Mouse (Mus musculus): ENCODE data around the gene Cyp2b19.
"Not testable (repeated sequence)": the region's sequence is repeated elsewhere in the genome, so short reads cannot be mapped to it uniquely, and the experiment has no call there.

The Cyp2b19 gene

GRCm38 (mm10) chr7:26756842-26757241 is at the start of gene Cyp2b19:
Gene Cyp2b19 (plus strand): TSS chr7:26757142.
- no peak for ATAC-seq (ENCODE audit: insufficient number of reproducible peaks, low FRiP score, low TSS enrichment)

- ATAC-seq (ENCODE audit: insufficient number of reproducible peaks, low FRiP score, low TSS enrichment): no peak
These were observed 45.9 kb upstream of the Cyp2b19 start for GRCm38 (mm10) chr7:26711061-26711460.

GRCm38 (mm10) chr7:26738940-26739339 is 18.0 kb upstream of the Cyp2b19 start:
- no peak for ATAC-seq (ENCODE audit: insufficient number of reproducible peaks, low FRiP score, low TSS enrichment)

GRCm38 (mm10) chr7:26743948-26744347 is 13.0 kb upstream of the Cyp2b19 start:
- ATAC-seq (ENCODE audit: insufficient number of reproducible peaks, low FRiP score, low TSS enrichment): no peak

GRCm38 (mm10) chr7:26745486-26745885 is 11.5 kb upstream of the Cyp2b19 start:
- no peak for ATAC-seq (ENCODE audit: insufficient number of reproducible peaks, low FRiP score, low TSS enrichment)

GRCm38 (mm10) chr7:26767084-26767483 is 10.1 kb downstream of the Cyp2b19 start:
- ATAC-seq (ENCODE audit: insufficient number of reproducible peaks, low FRiP score, low TSS enrichment): no peak

GRCm38 (mm10) chr7:26769881-26770470 is 13.0 kb downstream of the Cyp2b19 start:
- no peak for ATAC-seq (ENCODE audit: insufficient number of reproducible peaks, low FRiP score, low TSS enrichment)

- ATAC-seq (ENCODE audit: insufficient number of reproducible peaks, low FRiP score, low TSS enrichment): no peak
These were observed 16.1 kb downstream of the Cyp2b19 start for GRCm38 (mm10) chr7:26772866-26773586.

- no peak for ATAC-seq (ENCODE audit: insufficient number of reproducible peaks, low FRiP score, low TSS enrichment)
These were observed 18.9 kb downstream of the Cyp2b19 start for GRCm38 (mm10) chr7:26775866-26776265.

- no peak for ATAC-seq (ENCODE audit: insufficient number of reproducible peaks, low FRiP score, low TSS enrichment)
These were observed 20.9 kb downstream of the Cyp2b19 start for GRCm38 (mm10) chr7:26777806-26778205.

- ATAC-seq (ENCODE audit: insufficient number of reproducible peaks, low FRiP score, low TSS enrichment): no peak
These were observed 21.5 kb downstream of the Cyp2b19 start for GRCm38 (mm10) chr7:26778474-26778873.

GRCm38 (mm10) chr7:26779799-26780416 is 23.0 kb downstream of the Cyp2b19 start:
- peak; percentile 74 for ATAC-seq (ENCODE audit: insufficient number of reproducible peaks, low FRiP score, low TSS enrichment)

GRCm38 (mm10) chr7:26780510-26780909 is 23.6 kb downstream of the Cyp2b19 start:
- ATAC-seq (ENCODE audit: insufficient number of reproducible peaks, low FRiP score, low TSS enrichment): no peak

- ATAC-seq (ENCODE audit: insufficient number of reproducible peaks, low FRiP score, low TSS enrichment): no peak
These were observed 24.2 kb downstream of the Cyp2b19 start for GRCm38 (mm10) chr7:26780998-26781766.

- ATAC-seq (ENCODE audit: insufficient number of reproducible peaks, low FRiP score, low TSS enrichment): no peak
These were observed 24.8 kb downstream of the Cyp2b19 start for GRCm38 (mm10) chr7:26781767-26782131.

- no peak for ATAC-seq (ENCODE audit: insufficient number of reproducible peaks, low FRiP score, low TSS enrichment)
These were observed 26.2 kb downstream of the Cyp2b19 start for GRCm38 (mm10) chr7:26783163-26783562.

GRCm38 (mm10) chr7:26786013-26786412 is 29.1 kb downstream of the Cyp2b19 start:
- not testable (repeated sequence) for ATAC-seq (ENCODE audit: insufficient number of reproducible peaks, low FRiP score, low TSS enrichment)

- no peak for ATAC-seq (ENCODE audit: insufficient number of reproducible peaks, low FRiP score, low TSS enrichment)
These were observed 33.0 kb downstream of the Cyp2b19 start for GRCm38 (mm10) chr7:26789984-26790383.

- no peak for ATAC-seq (ENCODE audit: insufficient number of reproducible peaks, low FRiP score, low TSS enrichment)
These were observed 43.2 kb downstream of the Cyp2b19 start for GRCm38 (mm10) chr7:26800104-26800503.

- ATAC-seq (ENCODE audit: insufficient number of reproducible peaks, low FRiP score, low TSS enrichment): no peak
These were observed 44.1 kb downstream of the Cyp2b19 start for GRCm38 (mm10) chr7:26800996-26801395.

GRCm38 (mm10) chr7:26808592-26808991 is 51.6 kb downstream of the Cyp2b19 start, which contains the start of gene Cyp2g1:
Gene Cyp2g1 (plus strand): TSS chr7:26808892.
- no peak for ATAC-seq (ENCODE audit: insufficient number of reproducible peaks, low FRiP score, low TSS enrichment)
